Mouse (Mus musculus) megakaryocyte, embryonic 14.5 days (primary cell): ENCODE data around the gene Tcf12.

Experiments used
- FLI1 ChIP-seq: IDR thresholded peaks from 2 replicates; pipeline ENCODE4 v1.6.1; 2012; ENCODE audit warnings: low read length, inconsistent platforms, mixed read lengths
- GATA1 ChIP-seq: IDR thresholded peaks from 3 replicates; pipeline ENCODE4 v1.6.1; 2012; ENCODE audit warnings: mixed read lengths, low read length, inconsistent platforms, borderline replicate concordance

DNA sequence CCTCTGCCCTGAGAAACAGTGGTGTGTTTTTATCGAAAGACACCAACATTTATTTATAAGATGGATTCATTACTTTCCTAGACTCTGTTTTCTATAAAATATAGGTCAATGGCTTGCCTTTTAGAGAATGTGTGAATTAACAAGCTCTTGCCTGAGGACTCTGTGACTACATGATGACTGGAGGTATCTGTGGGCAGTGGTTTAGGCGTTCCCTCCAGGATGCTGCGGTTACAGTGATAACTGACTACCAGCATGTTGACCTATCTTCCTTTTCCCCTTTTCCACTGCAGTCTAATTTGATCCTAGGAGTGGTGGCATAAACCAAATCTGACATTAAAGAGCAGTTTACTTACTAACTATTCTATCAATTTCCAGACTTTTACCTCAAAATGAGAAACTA, 263.3 kb downstream of the Tcf12 start:
- TF ChIP-seq GATA1: no peak
- no peak for TF ChIP-seq FLI1
